Mouse (Mus musculus) cerebellum, adult 2 months (tissue): Measurements from ENCODE around the gene Nup98.

Source experiments
- CTCF ChIP-seq: fragments of 200-500 bp; IDR thresholded peaks from 2 replicates; pipeline ENCODE4 v1.5.1; 2011; ENCODE audit warnings: low read depth, mild to moderate bottlenecking, control low read depth, low read length, moderate library complexity, borderline replicate concordance; ENCODE audit not compliant: insufficient read depth
- POLR2A ChIP-seq: fragments of 200-500 bp; IDR thresholded peaks from 2 replicates; pipeline ENCODE4 v1.6.1; 2011; ENCODE audit warnings: low read length, control low read depth, borderline replicate concordance; ENCODE audit not compliant: insufficient read depth

DNA sequence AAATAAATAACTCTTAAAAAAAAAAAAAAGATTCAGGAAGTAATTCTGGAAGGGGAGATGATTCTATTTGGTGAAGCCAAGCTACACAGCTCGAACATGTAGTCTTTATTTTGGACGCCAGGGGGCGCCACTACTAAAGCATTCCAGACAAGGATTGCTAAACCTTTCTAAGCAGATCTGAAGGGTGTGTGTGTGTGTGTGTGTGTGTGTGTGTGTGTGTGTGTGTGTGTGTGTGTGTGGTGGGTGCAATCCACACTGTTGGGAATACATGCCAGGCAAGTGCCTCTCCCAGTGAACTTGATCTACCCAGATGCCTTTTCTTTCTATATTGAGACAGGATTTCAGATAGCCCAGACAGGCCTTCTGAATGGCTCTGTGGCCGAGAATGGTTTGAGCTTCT lies 48.2 kb upstream of the Nup98 start:
- peak; percentile 57; the same call in 1 of the 2 replicates for TF ChIP-seq CTCF
- TF ChIP-seq POLR2A = no peak
